Mouse (Mus musculus): ENCODE results near the gene Nin. TPM values are rescaled to one million over a fixed set of nuclear protein-coding genes. Genes with fewer than 3 reads are reported as not detected.

The Nin gene
- total RNA-seq, 1 experiment from 2014 or later: 92.8 TPM

DNA sequence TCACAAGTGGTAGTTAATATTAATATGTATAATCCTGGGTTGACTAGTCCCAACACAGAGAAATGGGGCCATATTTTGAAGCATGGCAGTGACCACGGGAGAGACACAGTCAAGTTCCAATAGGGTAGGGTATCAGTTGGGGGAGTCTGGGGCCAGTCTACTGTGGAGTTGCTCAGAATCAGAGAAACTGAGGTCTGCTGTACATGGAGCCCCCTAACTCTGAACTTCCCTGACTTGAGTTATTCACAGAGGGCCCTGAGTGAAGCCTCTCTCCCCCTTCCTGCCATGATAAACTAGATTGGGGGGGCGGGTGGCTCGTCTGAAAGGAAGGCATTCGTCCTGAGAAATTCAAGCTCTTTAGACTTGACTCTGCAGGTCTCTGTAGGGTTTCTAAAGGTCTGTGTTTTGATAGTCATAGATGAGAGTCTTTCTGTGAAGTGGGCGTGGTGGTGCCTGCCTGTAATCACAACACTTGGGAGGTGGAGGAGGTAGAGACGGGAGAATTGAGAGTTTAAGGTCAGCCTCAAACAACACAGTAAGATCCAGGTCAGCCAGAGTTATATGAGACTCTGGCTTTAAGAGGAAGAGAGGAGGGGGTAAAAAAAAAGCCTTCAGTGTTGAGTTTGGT is 20.1 kb downstream of the Nin start:
- ATAC-seq (ENCODE audit: extremely low read depth, insufficient number of reproducible peaks, low FRiP score, poor library complexity, severe bottlenecking): no peak

DNA sequence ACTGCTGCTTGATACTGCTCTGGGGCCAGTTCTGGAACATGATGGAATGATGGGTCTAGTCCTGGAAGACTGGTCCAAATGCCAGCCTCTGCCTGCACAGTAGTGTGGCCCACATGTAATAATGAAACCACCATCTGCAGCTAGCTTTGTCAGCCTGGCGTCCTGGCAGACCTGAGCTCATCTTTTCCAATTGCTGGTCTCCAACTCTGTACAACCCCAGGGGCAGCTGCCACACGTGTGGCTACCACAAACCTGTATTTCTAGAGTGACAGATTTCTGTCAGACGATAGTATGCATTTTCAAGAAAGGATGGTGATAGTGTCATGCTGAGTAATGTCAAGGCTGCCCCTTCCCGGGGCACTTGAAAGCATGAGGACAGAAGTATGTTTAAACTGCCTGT is 25.2 kb downstream of the Nin start:
- ATAC-seq (ENCODE audit: extremely low read depth, insufficient number of reproducible peaks, low FRiP score, poor library complexity, severe bottlenecking): no peak

DNA sequence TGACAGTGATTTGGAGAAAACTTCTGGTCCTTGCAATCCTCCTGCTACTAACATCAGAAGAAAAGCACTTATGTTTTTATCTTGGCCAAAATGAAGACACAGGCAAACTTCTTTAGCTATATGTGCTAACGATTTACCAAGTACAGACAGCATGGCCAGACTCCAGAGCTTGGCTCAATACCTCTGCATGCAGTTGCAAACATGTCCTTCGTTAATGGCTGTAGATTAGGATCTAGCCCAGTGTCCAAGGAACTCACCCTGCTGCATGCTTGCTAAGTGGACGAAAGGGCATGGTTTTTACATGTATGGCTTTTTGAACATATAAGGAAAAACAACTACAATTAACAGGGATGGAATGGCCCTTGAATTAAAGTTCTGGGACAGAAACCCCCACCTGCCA is 28.2 kb downstream of the Nin start:
- no peak for ATAC-seq (ENCODE audit: extremely low read depth, insufficient number of reproducible peaks, low FRiP score, poor library complexity, severe bottlenecking)

DNA sequence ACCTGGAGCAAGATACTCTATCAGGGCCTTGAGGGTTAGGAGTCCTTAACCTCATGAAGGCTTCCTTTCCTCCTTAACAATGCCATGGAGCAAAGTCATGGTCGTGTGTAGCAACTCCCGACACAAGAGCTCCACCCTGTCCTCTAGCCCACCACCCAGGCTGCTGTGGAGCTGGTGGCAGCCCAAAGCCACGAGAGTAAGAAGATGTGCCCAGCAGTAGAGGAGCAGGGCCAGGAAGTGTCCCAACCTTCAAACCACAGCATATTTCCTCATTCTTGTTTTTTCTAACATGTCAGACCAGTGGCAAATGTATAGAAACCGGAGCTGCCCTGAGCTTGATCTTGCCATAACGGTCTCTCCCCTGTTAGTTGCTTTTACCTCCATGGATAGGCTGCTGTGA is 29.3 kb downstream of the Nin start:
- peak; percentile 72; the same call in 1 of the 2 replicates for ATAC-seq (ENCODE audit: extremely low read depth, insufficient number of reproducible peaks, low FRiP score, poor library complexity, severe bottlenecking)

DNA sequence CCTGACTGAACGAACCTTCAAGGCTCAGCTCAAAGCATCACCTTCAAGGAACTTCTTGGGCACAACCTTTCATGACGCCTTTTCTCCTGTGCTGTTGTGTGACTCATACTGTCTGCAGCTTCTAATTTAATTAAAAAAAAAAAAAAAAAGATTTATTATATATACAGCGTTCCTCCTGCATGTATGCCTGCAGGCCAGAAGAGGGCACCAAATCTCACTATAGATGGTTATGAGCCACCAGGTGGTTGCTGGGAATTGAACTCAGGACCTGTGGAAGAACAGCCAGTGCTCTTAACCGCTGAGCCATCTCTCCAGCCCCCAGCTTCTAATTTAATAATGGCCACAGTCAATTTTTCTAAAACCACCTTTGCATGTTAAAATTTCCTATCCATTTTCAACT is 29.8 kb downstream of the Nin start:
- ATAC-seq (ENCODE audit: extremely low read depth, insufficient number of reproducible peaks, low FRiP score, poor library complexity, severe bottlenecking): no peak

DNA sequence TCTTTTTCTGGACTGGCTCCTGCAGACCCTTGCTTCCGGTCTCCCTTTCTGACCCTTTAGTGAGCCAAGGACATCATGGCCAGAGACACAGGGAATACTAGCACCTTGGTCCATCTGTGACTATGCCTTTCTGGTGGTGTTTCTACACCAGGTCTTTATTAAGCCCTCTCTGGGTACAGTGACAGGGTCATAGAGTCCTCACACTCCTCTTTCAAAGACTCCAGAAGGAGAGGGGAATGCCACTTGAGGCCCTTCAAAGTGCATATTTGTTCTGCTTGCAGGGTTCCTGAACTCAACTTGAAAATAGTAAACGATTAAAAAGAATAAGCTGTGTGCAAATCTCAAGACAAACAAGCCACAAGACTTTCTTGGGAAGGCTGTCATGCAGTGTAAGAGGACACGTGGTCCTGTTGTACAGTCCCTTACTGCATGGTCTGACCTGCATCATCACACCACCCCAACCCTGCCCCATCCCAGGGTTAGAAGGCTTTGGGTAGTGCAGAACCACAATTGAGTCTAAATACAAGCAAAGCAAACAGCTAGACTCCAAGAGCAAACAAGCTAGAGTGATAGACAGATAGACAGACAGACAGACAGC is 30.5 kb downstream of the Nin start:
- ATAC-seq (ENCODE audit: extremely low read depth, insufficient number of reproducible peaks, low FRiP score, poor library complexity, severe bottlenecking): no peak

DNA sequence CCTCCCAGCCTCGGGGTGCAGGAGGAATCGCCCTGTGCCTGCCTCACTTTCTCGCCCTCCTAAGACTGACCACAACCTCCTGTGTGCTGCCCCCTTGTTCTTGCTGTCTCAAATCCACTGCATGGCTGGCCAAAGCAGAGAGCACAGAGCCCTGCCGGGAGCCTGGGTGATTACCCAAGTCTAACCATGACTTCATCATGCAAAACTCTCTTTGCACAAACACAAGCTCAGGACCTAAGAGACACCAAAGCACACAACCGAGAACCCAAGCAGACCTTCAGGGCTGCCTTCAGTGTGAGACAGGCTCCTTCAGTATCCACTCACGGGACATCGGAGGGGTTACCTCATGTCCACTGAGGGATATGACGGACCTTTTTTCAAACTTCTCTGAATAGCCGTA is 31.0 kb downstream of the Nin start:
- ATAC-seq (ENCODE audit: extremely low read depth, insufficient number of reproducible peaks, low FRiP score, poor library complexity, severe bottlenecking): no peak

DNA sequence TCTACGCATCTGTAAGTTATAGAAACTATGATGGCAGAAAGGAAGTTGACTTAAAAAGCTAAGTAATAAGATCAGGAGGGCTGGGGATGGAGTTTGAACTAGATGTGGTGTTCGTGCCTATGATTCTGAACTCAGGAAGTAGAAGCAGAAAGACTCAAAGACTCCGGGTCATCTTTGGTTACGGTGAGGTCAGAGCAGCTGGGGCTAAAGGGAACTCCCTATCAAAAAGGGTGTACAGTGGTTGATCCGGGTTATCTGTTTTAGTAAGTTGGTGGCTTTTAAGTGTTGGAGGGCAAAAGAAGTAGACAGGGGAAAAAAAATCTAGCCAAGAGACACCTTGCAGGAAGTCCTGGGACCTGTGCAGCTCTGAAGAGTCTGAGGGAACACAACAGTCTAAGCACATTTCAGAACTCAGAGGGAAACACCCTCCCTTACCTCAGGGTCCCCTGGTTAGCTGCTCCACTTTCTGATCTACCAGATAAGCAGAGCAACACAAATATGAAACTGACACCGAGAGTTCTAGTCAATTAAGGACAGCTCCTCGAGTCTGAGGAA is 35.0 kb downstream of the Nin start:
- no peak for ATAC-seq (ENCODE audit: extremely low read depth, insufficient number of reproducible peaks, low FRiP score, poor library complexity, severe bottlenecking)

DNA sequence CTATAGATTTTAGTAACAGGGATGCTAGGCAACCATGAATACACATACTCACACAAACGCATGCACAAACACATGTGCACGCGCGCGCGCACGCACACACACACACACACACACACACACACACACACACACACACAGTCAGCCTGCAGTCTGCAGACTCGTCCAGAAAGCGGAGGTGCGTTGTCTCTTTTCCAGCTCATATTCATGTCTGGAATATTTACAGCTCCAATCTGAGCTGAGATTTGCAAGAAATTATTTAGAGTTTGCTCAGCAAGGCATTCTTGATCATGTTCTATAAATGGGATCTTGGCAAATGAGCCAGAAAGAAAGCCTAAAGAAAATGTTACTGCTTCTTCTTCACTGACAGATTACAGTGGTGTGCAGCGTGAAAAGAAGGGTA is 37.0 kb downstream of the Nin start:
- no peak for ATAC-seq (ENCODE audit: extremely low read depth, insufficient number of reproducible peaks, low FRiP score, poor library complexity, severe bottlenecking)

DNA sequence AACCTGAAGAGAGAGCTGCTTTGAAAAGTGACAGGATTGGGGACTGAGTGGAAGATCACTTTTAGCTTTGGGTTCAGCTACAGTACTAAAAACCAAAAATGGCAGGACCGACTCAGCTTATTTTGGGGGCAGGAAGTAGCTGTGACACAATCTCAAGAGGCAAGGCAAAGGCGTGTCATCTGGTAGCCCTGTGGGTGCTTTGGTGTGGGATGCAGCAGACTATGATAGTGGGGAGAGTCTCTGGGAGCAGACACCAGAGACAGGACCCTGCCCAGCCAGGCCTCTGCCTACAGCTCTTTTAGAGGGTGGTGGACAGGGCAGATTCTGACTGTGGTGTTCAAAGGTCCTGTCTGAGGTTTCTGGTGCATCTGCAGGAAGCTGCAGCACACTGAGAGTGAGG is 38.5 kb downstream of the Nin start:
- ATAC-seq (ENCODE audit: extremely low read depth, insufficient number of reproducible peaks, low FRiP score, poor library complexity, severe bottlenecking): 0 out of 2 replicates have a peak, but pooled peaks have one; percentile 9

DNA sequence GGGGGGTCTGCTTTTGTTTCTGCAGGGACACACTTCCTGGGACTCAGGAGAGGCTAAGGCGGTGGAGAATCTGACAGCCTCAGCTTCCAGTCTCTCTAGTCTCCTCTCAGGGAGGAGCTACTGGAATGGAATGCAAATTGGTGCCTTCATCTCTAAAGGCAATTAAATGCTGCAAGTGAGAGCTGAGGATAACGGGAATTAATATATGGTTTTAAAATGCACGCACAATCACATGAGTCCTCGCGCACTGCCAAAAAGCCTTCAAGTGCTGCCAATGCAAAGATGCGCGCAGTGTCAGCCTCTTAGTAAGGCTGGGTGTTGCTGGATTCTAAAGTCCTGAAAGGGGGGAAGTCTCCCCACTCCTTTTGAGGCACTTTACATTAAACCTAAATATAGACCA is 42.6 kb downstream of the Nin start:
- no peak for ATAC-seq (ENCODE audit: extremely low read depth, insufficient number of reproducible peaks, low FRiP score, poor library complexity, severe bottlenecking)

DNA sequence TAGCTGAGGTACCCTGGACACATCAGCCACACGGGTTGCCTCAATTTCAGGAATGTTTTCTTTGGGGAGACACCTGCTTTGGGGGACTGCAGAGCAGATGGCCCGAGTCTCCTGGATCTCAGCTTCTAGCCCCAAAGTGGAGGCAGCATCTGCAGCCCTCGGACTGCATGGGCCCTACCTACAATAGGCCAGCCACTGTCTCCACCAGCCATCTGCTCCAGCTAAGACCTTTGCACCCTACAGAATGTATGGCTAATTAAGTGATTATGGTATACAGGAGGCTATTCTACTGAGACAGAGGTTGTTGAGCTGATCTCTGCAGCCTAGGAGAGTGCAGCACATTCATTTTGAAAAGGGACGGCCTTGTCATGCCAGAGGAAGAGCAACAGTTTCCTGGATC is 43.2 kb downstream of the Nin start:
- no peak for ATAC-seq (ENCODE audit: extremely low read depth, insufficient number of reproducible peaks, low FRiP score, poor library complexity, severe bottlenecking)

DNA sequence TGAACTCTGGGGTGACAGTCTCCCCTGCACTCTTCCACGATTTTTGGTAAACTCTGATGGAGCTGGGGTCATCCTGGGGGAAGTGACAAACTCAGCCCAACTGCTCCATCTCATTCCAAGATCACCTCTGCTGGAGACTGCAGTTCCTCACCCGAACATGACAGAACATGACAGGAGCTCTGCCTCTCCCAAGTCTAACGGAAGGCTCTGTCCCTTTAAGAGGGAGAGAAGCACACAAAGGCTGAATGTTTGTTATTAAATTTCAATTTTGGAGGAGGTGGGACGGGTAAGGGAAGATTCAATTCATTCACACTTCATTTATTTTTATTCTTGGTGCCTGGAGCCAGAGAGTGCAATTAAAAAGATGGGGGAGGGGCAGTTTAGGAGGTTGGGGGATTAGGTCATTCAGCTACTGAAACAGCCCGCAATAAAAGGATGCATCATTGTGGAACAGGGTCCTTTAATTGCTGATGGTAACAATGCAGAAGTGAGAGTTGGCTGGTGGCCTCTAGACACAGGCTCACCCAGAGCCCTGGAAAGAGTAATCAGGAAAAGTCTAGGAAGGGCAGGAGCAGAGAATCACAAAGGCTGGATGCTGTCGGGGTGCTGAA is 44.8 kb downstream of the Nin start:
- no peak for ATAC-seq (ENCODE audit: extremely low read depth, insufficient number of reproducible peaks, low FRiP score, poor library complexity, severe bottlenecking)

DNA sequence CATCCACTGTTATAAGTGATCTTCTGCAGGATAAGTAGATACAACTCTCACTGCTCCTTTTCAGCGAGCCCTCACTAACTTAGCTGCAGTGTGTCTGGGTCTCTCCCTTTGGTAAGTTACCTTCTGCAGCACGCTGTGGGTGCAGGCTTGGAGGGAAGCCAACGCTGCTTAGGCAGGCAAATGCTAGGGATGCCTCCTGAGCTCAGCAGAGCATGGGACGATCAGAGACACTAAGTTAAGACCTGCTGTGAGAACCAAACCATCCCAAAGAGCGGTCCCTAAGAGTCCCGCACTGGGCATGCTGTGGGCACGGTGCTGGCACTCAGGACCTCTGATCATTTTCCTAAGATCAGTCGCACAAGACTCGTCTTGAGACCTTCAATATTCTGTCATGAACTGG is 45.7 kb downstream of the Nin start:
- ATAC-seq (ENCODE audit: extremely low read depth, insufficient number of reproducible peaks, low FRiP score, poor library complexity, severe bottlenecking): no peak

DNA sequence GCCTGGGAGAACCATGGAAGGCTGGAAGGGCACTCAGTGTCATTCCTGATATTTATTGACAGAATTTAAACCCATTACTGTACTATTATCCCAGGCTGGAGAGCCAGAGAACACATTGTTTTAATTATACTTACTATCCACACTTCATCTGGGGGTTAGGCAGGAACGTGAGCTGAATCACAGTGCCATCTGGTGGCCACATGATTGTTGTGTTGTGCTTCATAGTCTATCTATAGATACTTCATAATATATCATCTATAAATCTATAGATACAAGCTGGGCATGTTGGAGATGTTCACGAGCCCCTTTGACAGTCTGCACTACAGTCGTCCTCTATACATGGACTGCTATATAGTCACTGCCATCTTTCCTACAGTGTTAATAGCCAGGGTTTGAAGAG is 51.4 kb downstream of the Nin start:
- 0 out of 2 replicates have a peak, but pooled peaks have one; percentile 26 for ATAC-seq (ENCODE audit: extremely low read depth, insufficient number of reproducible peaks, low FRiP score, poor library complexity, severe bottlenecking)

DNA sequence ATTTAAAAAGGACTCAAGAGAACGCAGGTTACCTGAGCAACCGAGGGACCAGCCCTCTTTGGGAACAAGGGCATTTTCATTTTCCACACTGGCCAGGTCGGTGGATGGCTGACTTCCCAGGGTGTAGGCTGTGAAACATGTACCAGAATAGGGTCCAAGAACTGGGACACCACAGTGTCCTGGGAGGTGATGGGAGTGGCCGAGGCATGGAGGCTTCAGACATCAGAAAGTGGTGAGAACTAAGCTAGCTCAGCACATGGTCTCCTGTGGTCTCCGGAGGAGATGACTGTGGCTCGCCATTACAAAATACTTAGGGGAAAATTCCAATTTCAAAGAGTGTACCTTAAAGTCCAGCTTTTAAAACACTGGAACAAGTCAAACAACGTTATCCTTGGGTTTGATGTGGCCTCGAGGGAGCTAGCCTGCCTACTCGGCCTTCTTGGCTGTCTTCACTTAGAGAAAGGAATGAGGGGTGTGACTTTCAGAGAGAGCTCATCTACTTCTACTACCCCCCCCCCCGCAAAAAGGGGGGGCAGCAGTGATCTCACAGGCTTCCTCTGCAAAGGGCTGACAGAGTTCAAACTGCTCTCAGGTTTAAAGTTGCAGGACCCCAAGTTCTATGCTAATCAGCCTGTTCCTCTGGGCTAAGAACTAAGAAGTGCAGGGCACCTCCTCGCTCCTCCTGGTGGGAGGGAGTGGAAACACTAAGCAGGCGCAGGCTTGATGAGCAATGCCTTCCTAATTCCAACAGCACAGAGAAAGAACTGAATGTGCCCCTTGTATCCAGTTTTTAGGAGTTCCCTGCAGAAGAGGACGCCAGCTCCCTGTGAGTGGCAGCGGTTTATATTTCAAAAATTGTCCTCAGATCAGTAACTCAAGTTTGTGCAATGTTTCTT is 54.3 kb downstream of the Nin start:
- no peak for ATAC-seq (ENCODE audit: extremely low read depth, insufficient number of reproducible peaks, low FRiP score, poor library complexity, severe bottlenecking)

DNA sequence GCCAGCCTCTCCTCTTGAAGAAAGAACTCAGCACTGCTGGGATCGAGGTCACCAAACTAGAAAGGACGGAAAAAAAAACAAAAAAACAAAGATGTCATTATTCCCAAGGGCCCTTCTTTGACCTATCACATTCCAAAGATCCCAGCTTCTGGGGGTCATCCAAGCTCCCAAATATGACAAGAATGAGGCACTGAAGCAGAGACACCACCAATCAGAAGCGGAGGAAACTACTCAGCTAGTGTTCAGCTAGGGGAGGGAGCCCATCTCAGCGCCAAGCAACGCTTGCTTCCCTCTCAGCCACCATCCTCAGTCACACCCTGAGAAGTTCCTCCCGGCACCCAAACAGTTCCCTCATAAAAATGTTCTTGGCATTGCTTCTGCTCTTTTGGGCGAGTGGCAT is 62.8 kb downstream of the Nin start:
- no peak for ATAC-seq (ENCODE audit: extremely low read depth, insufficient number of reproducible peaks, low FRiP score, poor library complexity, severe bottlenecking)

DNA sequence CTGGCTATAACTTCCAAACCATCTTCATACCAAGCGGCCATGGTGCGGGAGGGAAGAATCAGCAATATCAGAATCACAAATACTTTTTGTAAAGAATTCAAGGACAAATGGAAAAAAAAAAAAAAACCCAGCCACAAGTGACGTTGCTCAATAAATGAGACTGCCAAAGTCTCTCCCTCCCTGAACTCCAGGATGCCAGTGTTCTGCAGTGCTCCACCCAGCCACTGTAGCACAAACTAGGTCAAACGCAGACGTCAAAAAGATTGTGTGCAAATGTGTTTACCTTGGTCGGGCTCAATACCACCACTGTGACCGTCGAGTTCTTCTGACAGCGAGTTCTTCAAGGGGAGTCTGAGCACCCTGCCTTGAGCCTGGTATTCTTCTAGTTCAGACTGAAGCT is 64.8 kb downstream of the Nin start:
- ATAC-seq (ENCODE audit: extremely low read depth, insufficient number of reproducible peaks, low FRiP score, poor library complexity, severe bottlenecking): no peak

DNA sequence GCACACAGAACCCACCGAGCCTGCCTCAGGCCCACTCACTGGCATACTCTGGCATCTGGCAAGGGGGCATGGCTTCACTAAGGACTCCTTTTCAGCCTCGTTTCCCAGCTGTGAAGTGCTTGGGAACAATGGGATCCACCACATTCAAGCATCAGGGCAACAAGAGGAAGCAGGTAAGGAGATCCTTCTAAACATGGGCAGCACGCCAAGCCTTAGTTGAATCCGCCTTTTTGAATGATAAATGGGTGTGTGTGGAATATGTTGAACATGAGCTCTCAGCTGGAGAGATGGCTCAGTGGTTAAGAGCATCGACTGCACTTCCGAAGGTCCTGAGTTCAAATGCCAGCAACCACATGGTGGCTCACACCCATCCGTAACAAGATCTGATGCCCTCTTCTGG is 66.2 kb downstream of the Nin start:
- ATAC-seq (ENCODE audit: extremely low read depth, insufficient number of reproducible peaks, low FRiP score, poor library complexity, severe bottlenecking): no peak

Data from neutrophil, adult 5-6 weeks (primary cell).